Mouse (Mus musculus): ENCODE results near the gene Tk2. TPM values are rescaled to one million over a fixed set of nuclear protein-coding genes. Genes with fewer than 3 reads are reported as not detected.

Tk2 gene
- polyA plus RNA-seq, 1 experiment from 2014 or later = 51.5 TPM

- peak within 1 kb of the TSS; percentile 74 for H3K27ac ChIP-seq (ENCODE audit: low read length)
- H3K4me2 ChIP-seq (ENCODE audit: low read length) = peak within 1 kb of the TSS; percentile 75
- peak; percentile 85 for ATAC-seq
- H3K9me3 ChIP-seq (replicated peaks; ENCODE audit: control insufficient read depth, low read length, poor library complexity, severe bottlenecking) = no peaks in the 10 kb centered on the region
- no peaks in the 10 kb centered on the region for H3K36me3 ChIP-seq (ENCODE audit: control insufficient read depth, insufficient read depth, low read length)
- peaks cover 24% of the 10 kb centered on the region for H3K4me1 ChIP-seq (ENCODE audit: control insufficient read depth, insufficient read depth, low read length)
- peak within 1 kb of the TSS; percentile 72 for H3K4me3 ChIP-seq (ENCODE audit: low read depth, low read length)
- H3K9ac ChIP-seq (ENCODE audit: low read depth, low read length) = peak within 1 kb of the TSS; percentile 79
- WGBS = 3% methylated on average over 41 of the region's 41 CpGs
- no peaks in the 10 kb centered on the region for H3K27me3 ChIP-seq (ENCODE audit: control insufficient read depth, insufficient read depth, low read depth, low read length)
Measured at GRCm38 (mm10) chr8:104250439-104251367, 2.3 kb upstream of the Tk2 start, which contains the start of gene Cklf. TSS of gene Cklf (plus strand) at chr8:104250861.

- H3K4me1 ChIP-seq (ENCODE audit: control insufficient read depth, insufficient read depth, low read length) = peaks cover 24% of the 10 kb centered on the region
- ATAC-seq = no peak
- no peak overlapping the region for H3K9ac ChIP-seq (ENCODE audit: low read depth, low read length)
- no peaks in the 10 kb centered on the region for H3K9me3 ChIP-seq (replicated peaks; ENCODE audit: control insufficient read depth, low read length, poor library complexity, severe bottlenecking)
- no peaks in the 10 kb centered on the region for H3K27me3 ChIP-seq (ENCODE audit: control insufficient read depth, insufficient read depth, low read depth, low read length)
- 0 out of 2 replicates have a peak, but pooled peaks cover 3% of the 10 kb centered on the region for H3K36me3 ChIP-seq (ENCODE audit: control insufficient read depth, insufficient read depth, low read length)
- WGBS = 87% methylated on average over 7 of the region's 7 CpGs
- no peak overlapping the region for H3K4me3 ChIP-seq (ENCODE audit: low read depth, low read length)
- no peak overlapping the region for H3K4me2 ChIP-seq (ENCODE audit: low read length)
- H3K27ac ChIP-seq (ENCODE audit: low read length) = no peak overlapping the region
Measured at GRCm38 (mm10) chr8:104249442-104249996, 1.2 kb upstream of the Tk2 start.

GRCm38 (mm10) chr8:104247908-104248275 is 466 bp downstream of the Tk2 start:
- Histone ChIP-seq H3K9ac (ENCODE audit: low read depth, low read length) (peak overlapping the region; percentile 91), H3K27ac (ENCODE audit: low read length) (peak overlapping the region; percentile 72), H3K36me3 (ENCODE audit: control insufficient read depth, insufficient read depth, low read length) (peaks cover 5% of the 10 kb centered on the region; the same call in 1 of the 2 replicates), H3K27me3 (ENCODE audit: control insufficient read depth, insufficient read depth, low read depth, low read length) (no peaks in the 10 kb centered on the region), H3K4me2 (ENCODE audit: low read length) (peak overlapping the region; percentile 93), H3K4me3 (ENCODE audit: low read depth, low read length) (peak overlapping the region; percentile 98), H3K4me1 (ENCODE audit: control insufficient read depth, insufficient read depth, low read length) (peaks cover 24% of the 10 kb centered on the region), H3K9me3 (replicated peaks; ENCODE audit: control insufficient read depth, low read length, poor library complexity, severe bottlenecking) (no peaks in the 10 kb centered on the region)
- ATAC-seq = peak; percentile 18
- WGBS = 3% methylated on average over 11 of the region's 11 CpGs

DNA sequence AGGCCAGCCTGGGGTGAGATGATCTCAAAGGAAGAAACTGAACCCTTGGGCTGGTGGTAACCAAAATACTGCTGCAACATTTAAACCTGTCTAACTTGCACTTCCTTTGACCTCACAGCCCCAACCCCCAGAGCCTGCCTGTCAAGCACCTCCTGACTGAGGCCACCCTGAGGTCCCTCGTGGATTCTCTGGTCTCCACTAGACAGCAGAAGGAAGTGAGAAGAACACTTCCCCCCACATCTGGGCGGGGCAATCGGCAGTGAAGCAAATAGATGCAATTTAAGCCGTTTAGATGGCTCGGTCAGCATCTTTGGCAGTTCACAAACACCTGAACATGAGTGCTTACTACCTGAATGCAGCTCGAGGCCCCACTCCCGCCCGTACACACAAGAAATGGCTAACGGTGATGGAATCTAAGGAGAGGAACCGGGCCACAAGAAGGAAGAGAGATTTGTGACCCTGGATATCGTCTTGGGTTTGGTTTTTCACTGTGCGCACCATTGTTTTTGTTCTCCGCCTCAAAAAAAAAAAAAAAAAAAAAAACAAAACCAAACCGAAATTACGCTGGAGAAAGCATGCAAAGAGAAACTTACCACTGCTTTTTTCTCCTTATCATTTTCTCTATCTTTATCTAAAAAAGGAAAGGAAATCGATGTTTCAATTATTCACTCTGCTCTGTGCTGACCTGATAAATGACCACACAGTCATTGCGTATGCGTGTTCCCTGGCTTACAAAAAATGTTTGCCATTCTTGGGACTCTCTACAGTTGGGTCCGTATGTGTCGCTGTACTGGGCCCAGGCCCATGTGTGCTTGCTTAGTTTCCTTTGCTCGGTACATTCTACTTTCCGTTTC is 1.1 kb downstream of the Tk2 start:
- Histone ChIP-seq H3K27ac (ENCODE audit: low read length) (no peak overlapping the region), H3K4me1 (ENCODE audit: control insufficient read depth, insufficient read depth, low read length) (peaks cover 24% of the 10 kb centered on the region)
- 79% methylated on average over 22 of the region's 22 CpGs for WGBS

GRCm38 (mm10) chr8:104246621-104247020 is 1.7 kb downstream of the Tk2 start:
- Histone ChIP-seq H3K36me3 (ENCODE audit: control insufficient read depth, insufficient read depth, low read length) (peaks cover 16% of the 10 kb centered on the region), H3K9ac (ENCODE audit: low read depth, low read length) (no peak overlapping the region), H3K4me1 (ENCODE audit: control insufficient read depth, insufficient read depth, low read length) (peaks cover 19% of the 10 kb centered on the region), H3K27me3 (ENCODE audit: control insufficient read depth, insufficient read depth, low read depth, low read length) (no peaks in the 10 kb centered on the region), H3K27ac (ENCODE audit: low read length) (no peak overlapping the region), H3K4me3 (ENCODE audit: low read depth, low read length) (no peak overlapping the region), H3K9me3 (replicated peaks; ENCODE audit: control insufficient read depth, low read length, poor library complexity, severe bottlenecking) (no peaks in the 10 kb centered on the region), H3K4me2 (ENCODE audit: low read length) (no peak overlapping the region)
- ATAC-seq = no peak
- 92% methylated on average over 4 of the region's 4 CpGs for WGBS

More for the DNA sequence above, 1.1 kb downstream of the Tk2 start:
- H3K4me2 ChIP-seq (ENCODE audit: low read length) = peak overlapping the region; percentile 93
- H3K9ac ChIP-seq (ENCODE audit: low read depth, low read length) = peak overlapping the region; percentile 91
- no peaks in the 10 kb centered on the region for H3K27me3 ChIP-seq (ENCODE audit: control insufficient read depth, insufficient read depth, low read depth, low read length)
- peak overlapping the region; percentile 98 for H3K4me3 ChIP-seq (ENCODE audit: low read depth, low read length)
- ATAC-seq = no peak
- H3K36me3 ChIP-seq (ENCODE audit: control insufficient read depth, insufficient read depth, low read length) = peaks cover 11% of the 10 kb centered on the region
- H3K9me3 ChIP-seq (replicated peaks; ENCODE audit: control insufficient read depth, low read length, poor library complexity, severe bottlenecking) = no peaks in the 10 kb centered on the region

GRCm38 (mm10) chr8:104242038-104242644 is 6.2 kb downstream of the Tk2 start:
- 78% methylated on average over 12 of the region's 12 CpGs for WGBS
- Histone ChIP-seq H3K9me3 (replicated peaks; ENCODE audit: control insufficient read depth, low read length, poor library complexity, severe bottlenecking) (no peaks in the 10 kb centered on the region), H3K4me1 (ENCODE audit: control insufficient read depth, insufficient read depth, low read length) (peaks cover 6% of the 10 kb centered on the region; the same call in 1 of the 2 replicates), H3K36me3 (ENCODE audit: control insufficient read depth, insufficient read depth, low read length) (peaks cover 41% of the 10 kb centered on the region), H3K27me3 (ENCODE audit: control insufficient read depth, insufficient read depth, low read depth, low read length) (no peaks in the 10 kb centered on the region), H3K4me2 (ENCODE audit: low read length) (no peak overlapping the region), H3K27ac (ENCODE audit: low read length) (no peak overlapping the region), H3K4me3 (ENCODE audit: low read depth, low read length) (no peak overlapping the region), H3K9ac (ENCODE audit: low read depth, low read length) (no peak overlapping the region)
- ATAC-seq = no peak

DNA sequence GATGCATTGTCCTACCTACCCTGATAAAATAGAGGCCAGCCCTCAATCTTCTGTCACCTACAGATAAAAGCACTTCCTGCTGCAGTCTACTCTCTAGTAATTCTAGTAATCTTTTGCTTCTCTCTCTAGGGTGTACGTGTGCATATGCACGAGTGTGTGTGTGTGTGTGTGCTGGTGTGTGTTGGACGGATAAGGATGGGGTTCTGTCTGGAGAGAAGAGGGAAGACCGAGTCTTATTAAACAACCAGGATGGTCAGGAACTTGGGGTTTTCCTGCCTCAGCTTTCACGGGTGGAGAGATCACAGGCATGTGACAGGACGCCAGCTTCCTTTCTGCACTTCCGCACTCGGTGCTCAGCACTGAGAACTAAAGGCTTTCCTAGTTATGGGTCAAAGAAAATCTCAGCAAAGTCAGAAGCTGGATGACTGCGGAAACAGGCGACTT is 8.9 kb downstream of the Tk2 start:
- no peak for ATAC-seq
- H3K9ac ChIP-seq (ENCODE audit: low read depth, low read length) = no peak overlapping the region
- H3K27ac ChIP-seq (ENCODE audit: low read length) = no peak overlapping the region
- H3K36me3 ChIP-seq (ENCODE audit: control insufficient read depth, insufficient read depth, low read length) = peaks cover 47% of the 10 kb centered on the region
- no peak overlapping the region for H3K4me2 ChIP-seq (ENCODE audit: low read length)
- H3K9me3 ChIP-seq (replicated peaks; ENCODE audit: control insufficient read depth, low read length, poor library complexity, severe bottlenecking) = no peaks in the 10 kb centered on the region
- no peak overlapping the region for H3K4me3 ChIP-seq (ENCODE audit: low read depth, low read length)
- 89% methylated on average over 10 of the region's 10 CpGs for WGBS
- no peaks in the 10 kb centered on the region for H3K27me3 ChIP-seq (ENCODE audit: control insufficient read depth, insufficient read depth, low read depth, low read length)
- H3K4me1 ChIP-seq (ENCODE audit: control insufficient read depth, insufficient read depth, low read length) = no peaks in the 10 kb centered on the region

DNA sequence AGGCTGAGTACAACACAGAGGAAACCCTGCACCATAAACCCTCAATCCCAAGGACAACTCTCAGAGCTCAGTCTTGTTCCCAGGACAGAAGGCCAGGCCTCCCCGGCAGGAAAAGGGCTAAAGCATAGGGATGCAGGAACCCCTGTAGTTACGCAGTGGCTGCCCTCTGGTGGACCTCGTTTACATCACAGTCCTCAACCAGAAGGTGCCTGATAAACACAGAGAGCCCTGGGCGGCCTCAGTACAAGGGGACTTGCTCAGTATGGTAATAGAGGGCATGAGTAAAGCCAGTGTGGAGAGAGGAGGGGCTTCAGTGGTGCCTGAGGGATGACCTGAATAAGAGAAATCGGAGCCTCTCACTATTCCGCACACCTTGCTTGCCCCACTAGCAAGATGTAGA is 13.8 kb downstream of the Tk2 start:
- Histone ChIP-seq H3K4me2 (ENCODE audit: low read length) (no peak overlapping the region), H3K4me1 (ENCODE audit: control insufficient read depth, insufficient read depth, low read length) (no peaks in the 10 kb centered on the region), H3K27me3 (ENCODE audit: control insufficient read depth, insufficient read depth, low read depth, low read length) (no peaks in the 10 kb centered on the region), H3K27ac (ENCODE audit: low read length) (no peak overlapping the region), H3K36me3 (ENCODE audit: control insufficient read depth, insufficient read depth, low read length) (peaks cover 65% of the 10 kb centered on the region), H3K9me3 (replicated peaks; ENCODE audit: control insufficient read depth, low read length, poor library complexity, severe bottlenecking) (no peaks in the 10 kb centered on the region), H3K4me3 (ENCODE audit: low read depth, low read length) (no peak overlapping the region), H3K9ac (ENCODE audit: low read depth, low read length) (no peak overlapping the region)
- ATAC-seq = peak; percentile 36; the same call in 1 of the 2 replicates
- 37% methylated on average over 6 of the region's 6 CpGs for WGBS
